Comparison of ENCODE assay signal across 27 mouse cellular contexts in genomic region chr1:121224250-121224649, GRCm38 (mm10).
DNase-seq lines count a peak whose midpoint lies in the region; ATAC-seq and TF ChIP-seq lines count a peak whose summit lies in the region.
"Had no signal": no experiment of that assay in that cellular context is flagged by ENCODE, and none has a peak within 500 bp of the region (broad histone marks: within the 10 kb centered on the region; RNA-seq: fewer than 3 reads in every experiment).

No protein-coding gene starts in this region.

- H3K27ac ChIP-seq in hindbrain, embryonic 14.5 days = peak overlapping the region; percentile 51
- no peak overlapping the region for H3K27ac ChIP-seq in hindbrain, embryonic 11.5 days (ENCODE audit: low read depth, low read length)
- H3K27ac ChIP-seq in neural tube, embryonic 12.5 days = no peak overlapping the region
- H3K27ac ChIP-seq in neural tube, embryonic 14.5 days (ENCODE audit: low read depth, low read length) = peak overlapping the region; percentile 6; the same call in 1 of the 2 replicates
- H3K27ac ChIP-seq: embryonic facial prominence, embryonic 13.5 days; forebrain, embryonic 12.5 days; liver, embryonic 14.5 days had no signal

- no peak overlapping the region for H3K4me3 ChIP-seq in hindbrain, embryonic 14.5 days (replicated peaks; ENCODE audit: low read length)
- no peak overlapping the region for H3K4me3 ChIP-seq in hindbrain, embryonic 11.5 days (ENCODE audit: low read depth, low read length)
- no peak overlapping the region for H3K4me3 ChIP-seq in neural tube, embryonic 12.5 days
- H3K4me3 ChIP-seq in neural tube, embryonic 14.5 days (ENCODE audit: low read depth, low read length) = no peak overlapping the region
- H3K4me3 ChIP-seq: embryonic facial prominence, embryonic 13.5 days; erythroblast, embryonic 14.5 days; forebrain, embryonic 12.5 days; heart, embryonic 12.5 days had no signal

- peaks cover 14% of the 10 kb centered on the region; the same call in 1 of the 2 replicates for H3K4me1 ChIP-seq in hindbrain, embryonic 14.5 days (replicated peaks; ENCODE audit: control insufficient read depth, insufficient read depth, low read length)
- H3K4me1 ChIP-seq in hindbrain, embryonic 11.5 days (replicated peaks; ENCODE audit: control insufficient read depth, insufficient read depth, low read length) = no peaks in the 10 kb centered on the region
- no peaks in the 10 kb centered on the region for H3K4me1 ChIP-seq in neural tube, embryonic 12.5 days
- peaks cover 5% of the 10 kb centered on the region; the same call in 1 of the 2 replicates for H3K4me1 ChIP-seq in neural tube, embryonic 14.5 days (ENCODE audit: control insufficient read depth, insufficient read depth, low read length)
- H3K4me1 ChIP-seq: embryonic facial prominence, embryonic 13.5 days; forebrain, embryonic 12.5 days; heart, embryonic 12.5 days had no signal

- no peaks in the 10 kb centered on the region for H3K36me3 ChIP-seq in hindbrain, embryonic 14.5 days (replicated peaks; ENCODE audit: control insufficient read depth, insufficient read depth)
- H3K36me3 ChIP-seq in hindbrain, embryonic 11.5 days (ENCODE audit: control insufficient read depth, insufficient read depth, low read length) = no peaks in the 10 kb centered on the region
- H3K36me3 ChIP-seq in neural tube, embryonic 12.5 days = no peaks in the 10 kb centered on the region
- H3K36me3 ChIP-seq in neural tube, embryonic 14.5 days (ENCODE audit: control insufficient read depth, insufficient read depth, low read length) = no peaks in the 10 kb centered on the region
- H3K36me3 ChIP-seq: embryonic facial prominence, embryonic 13.5 days; forebrain, embryonic 12.5 days; G1E; heart, embryonic 12.5 days had no signal

- no peaks in the 10 kb centered on the region for H3K9me3 ChIP-seq in hindbrain, embryonic 14.5 days (ENCODE audit: control insufficient read depth, low read length)
- H3K9me3 ChIP-seq in hindbrain, embryonic 11.5 days (ENCODE audit: control insufficient read depth, low read length) = no peaks in the 10 kb centered on the region
- no peaks in the 10 kb centered on the region for H3K9me3 ChIP-seq in neural tube, embryonic 12.5 days
- no peaks in the 10 kb centered on the region for H3K9me3 ChIP-seq in neural tube, embryonic 14.5 days (ENCODE audit: control insufficient read depth, low read length)
- H3K9me3 ChIP-seq: embryonic facial prominence, embryonic 13.5 days; forebrain, embryonic 12.5 days; heart, embryonic 12.5 days had no signal

- H3K4me2 ChIP-seq in hindbrain, embryonic 14.5 days (replicated peaks) = no peak overlapping the region
- H3K4me2 ChIP-seq in hindbrain, embryonic 11.5 days (replicated peaks; ENCODE audit: low read depth, low read length) = no peak overlapping the region
- H3K4me2 ChIP-seq in neural tube, embryonic 12.5 days (replicated peaks) = no peak overlapping the region
- no peak overlapping the region for H3K4me2 ChIP-seq in neural tube, embryonic 14.5 days (ENCODE audit: low read depth, low read length)
- H3K4me2 ChIP-seq: embryonic facial prominence, embryonic 13.5 days; forebrain, embryonic 12.5 days; heart, embryonic 12.5 days; lung, embryonic 14.5 days; midbrain, embryonic 11.5 days had no signal

- no peaks in the 10 kb centered on the region for H3K27me3 ChIP-seq in hindbrain, embryonic 14.5 days (ENCODE audit: control insufficient read depth, insufficient read depth, low read length)
- H3K27me3 ChIP-seq in hindbrain, embryonic 11.5 days (ENCODE audit: control insufficient read depth, insufficient read depth, low read length) = no peaks in the 10 kb centered on the region
- H3K27me3 ChIP-seq in neural tube, embryonic 12.5 days (replicated peaks) = no peaks in the 10 kb centered on the region
- H3K27me3 ChIP-seq in neural tube, embryonic 14.5 days (ENCODE audit: control insufficient read depth, insufficient read depth, low read length) = no peaks in the 10 kb centered on the region
- H3K27me3 ChIP-seq: embryonic facial prominence, embryonic 13.5 days; forebrain, embryonic 12.5 days; heart, embryonic 12.5 days had no signal

- DNase-seq in hindbrain, embryonic 14.5 days (ENCODE audit: low spot score) = no peak
- DNase-seq in hindbrain, embryonic 11.5 days (ENCODE audit: low spot score) = no peak
- no peak for DNase-seq in neural tube, embryonic 10.5 days (ENCODE audit: extremely low spot score, low spot score)
- DNase-seq in brain, embryonic 14.5 days (ENCODE audit: low read depth) = peak; percentile 13
- DNase-seq in lung, postnatal 4 days = no peak
- DNase-seq: adrenal gland, postnatal 10 days; cerebellum, adult 11-12 months; cerebellum, adult 9-11 months; gastrocnemius, postnatal 14 days; heart, postnatal 4 days; kidney, adult 18-20 months; kidney, postnatal 10 days; liver; lung, embryonic 14.5 days; lung, postnatal 14 days; right cerebral cortex, postnatal 14 days; thymus, postnatal 4 days had no signal

- no peak overlapping the region for H3K9ac ChIP-seq in hindbrain, embryonic 14.5 days
- H3K9ac ChIP-seq in hindbrain, embryonic 11.5 days (ENCODE audit: low read depth, low read length) = no peak overlapping the region
- no peak overlapping the region for H3K9ac ChIP-seq in neural tube, embryonic 12.5 days
- no peak overlapping the region for H3K9ac ChIP-seq in neural tube, embryonic 14.5 days (replicated peaks; ENCODE audit: low read depth, low read length)
- H3K9ac ChIP-seq: embryonic facial prominence, embryonic 13.5 days; forebrain, embryonic 12.5 days; heart, embryonic 12.5 days; liver, embryonic 14.5 days; lung, embryonic 14.5 days had no signal

- TF ChIP-seq POLR2A in brain, embryonic 14.5 days (IDR thresholded peaks at IDR 0.05; ENCODE audit: borderline replicate concordance, extremely low read depth, insufficient read depth, insufficient read length, poor library complexity, severe bottlenecking) = no peak

- no peak for TF ChIP-seq CTCF in brain, embryonic 14.5 days (IDR thresholded peaks at IDR 0.05; ENCODE audit: borderline replicate concordance, extremely low read depth, insufficient read depth, insufficient read length)

- no peak for ATAC-seq in hindbrain, embryonic 14.5 days (ENCODE audit: low FRiP score)
- ATAC-seq in hindbrain, embryonic 11.5 days (ENCODE audit: low FRiP score) = no peak
- peak; percentile 43; the same call in 1 of the 2 replicates for ATAC-seq in neural tube, embryonic 12.5 days (ENCODE audit: low FRiP score, low read depth)
- ATAC-seq in neural tube, embryonic 14.5 days (ENCODE audit: low read depth) = peak; percentile 72; the same call in 1 of the 2 replicates
- ATAC-seq in erythroid progenitor cell, adult 5-6 weeks (replicated peaks; ENCODE audit: low FRiP score, poor library complexity, severe bottlenecking) = no peak

- whole genome bisulfite sequencing in hindbrain, embryonic 14.5 days = 71% methylated on average over 11 of the region's 11 CpGs
- WGBS in hindbrain, embryonic 11.5 days = 87% methylated on average over 11 of the region's 11 CpGs
- 65% methylated on average over 11 of the region's 11 CpGs for WGBS in neural tube, embryonic 12.5 days
- 35% methylated on average over 11 of the region's 11 CpGs for WGBS in neural tube, embryonic 14.5 days

Comparison
In these comparisons a context has a peak if more than half of its experiments do, and no peak if none do; other contexts are left out.
1. H3K27ac ChIP-seq: peak in hindbrain, embryonic 14.5 days (single experiment) and neural tube, embryonic 14.5 days (single experiment); none in hindbrain, embryonic 11.5 days (single experiment) and neural tube, embryonic 12.5 days (single experiment).
2. ATAC-seq: peak in neural tube, embryonic 12.5 days (single experiment) and neural tube, embryonic 14.5 days (single experiment); none in hindbrain, embryonic 14.5 days (single experiment), hindbrain, embryonic 11.5 days (single experiment) and erythroid progenitor cell, adult 5-6 weeks (single experiment).